Mouse (Mus musculus): ENCODE measurements around the gene Ccdc54.

The Ccdc54 gene

DNA sequence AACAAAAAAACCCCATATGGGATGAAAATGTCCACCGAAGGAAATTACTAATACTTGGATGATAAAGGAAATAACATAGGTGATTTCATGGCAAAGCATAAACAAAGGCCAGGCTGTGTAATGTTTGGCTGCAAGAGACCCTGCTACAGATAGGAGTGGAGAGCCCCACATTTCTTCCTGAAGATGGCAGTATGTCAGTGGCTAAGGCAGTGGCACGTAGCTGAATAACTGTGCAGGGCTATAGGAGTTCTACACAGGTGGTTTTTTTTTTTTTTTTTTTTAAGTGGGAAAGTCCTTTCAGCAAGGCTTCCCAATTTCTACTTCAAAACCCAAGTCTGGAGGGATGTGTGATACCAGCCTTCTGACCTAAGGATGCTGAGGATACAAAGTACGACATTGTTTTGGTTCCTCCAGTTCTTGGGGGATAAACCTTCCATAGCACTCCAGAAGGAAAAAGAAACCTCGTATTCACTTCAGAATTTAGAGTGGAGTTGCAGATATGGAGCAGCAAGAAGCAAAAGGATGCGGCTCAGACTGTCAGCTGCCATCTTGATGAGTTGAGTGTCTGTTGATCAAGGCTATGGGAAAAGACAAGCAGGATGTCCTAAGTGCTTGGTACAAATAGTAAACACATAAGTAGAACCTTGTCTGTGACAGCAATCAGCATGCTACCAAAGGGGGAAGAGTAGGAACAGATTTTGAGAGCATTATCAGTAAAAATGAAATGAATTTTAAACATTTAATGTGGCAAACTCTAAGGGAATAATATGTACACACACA, 48.2 kb downstream of the Ccdc54 start:
- no peak for DNase-seq (ENCODE audit: extremely low read depth, low read depth, low spot score)

Measured in fat pad, adult 2 months (tissue).